Mouse (Mus musculus) olfactory bulb, adult 2 months (tissue): ENCODE measurements at regions not wholly inside any gene's neighbourhood (a gene's known extent, or its start where the extent isn't known, plus 50 kb on each side); places are given as distances from the start of the nearest gene placed in this dataset.

ENCODE experiments used
- H3K27ac ChIP-seq: fragments of 200-500 bp; 2 replicates; pipeline ENCODE4 v1.5.1; 2012; ENCODE audit warnings: low read depth, low read length; ENCODE audit not compliant: insufficient read depth
- H3K4me1 ChIP-seq: fragments of 200-500 bp; 2 replicates; pipeline ENCODE4 v1.6.1; 2012; ENCODE audit warnings: low read length; ENCODE audit not compliant: control insufficient read depth, insufficient read depth
- H3K4me3 ChIP-seq: fragments of 200-500 bp; 2 replicates; pipeline ENCODE4 v1.5.1; 2012; ENCODE audit warnings: mild to moderate bottlenecking, low read depth, low read length, moderate library complexity; ENCODE audit not compliant: insufficient read depth
- CTCF ChIP-seq: fragments of 200-500 bp; IDR thresholded peaks from 2 replicates; pipeline ENCODE4 v1.5.1; 2012; ENCODE audit warnings: low read depth, mild to moderate bottlenecking, low read length, moderate library complexity; ENCODE audit not compliant: insufficient read depth
- POLR2A ChIP-seq: fragments of 200-500 bp; IDR thresholded peaks from 2 replicates; pipeline ENCODE4 v1.6.1; 2012; ENCODE audit warnings: mild to moderate bottlenecking, low read depth, low read length, moderate library complexity; ENCODE audit not compliant: insufficient read depth
- WGBS: fragments of 180-500 bp; shearing (Covaris S2); methylation state at CpG from one replicate; pipeline ENCODE4 v1.1.7; 2018; 5-methylcytosine and 5-hydroxymethylcytosine counted together

- no peak for TF ChIP-seq POLR2A
- no peak for TF ChIP-seq CTCF
- Histone ChIP-seq H3K27ac (no peak overlapping the region), H3K4me3 (no peak overlapping the region), H3K4me1 (no peaks in the 10 kb centered on the region; the same call in 1 of the 2 replicates)
- 44% methylated on average over 15 of the region's 15 CpGs for WGBS
These were observed 147.2 kb upstream of the Hhip start for GRCm38 (mm10) chr8:80204678-80205654.

- WGBS = 64% methylated on average over 4 of the region's 4 CpGs
- TF ChIP-seq CTCF = no peak
- no peak for TF ChIP-seq POLR2A
- H3K27ac ChIP-seq = no peak overlapping the region
These were observed 146.2 kb upstream of the Hhip start for GRCm38 (mm10) chr8:80203769-80204677.

GRCm38 (mm10) chr8:80197680-80198079, 139.9 kb upstream of the Hhip start:
- H3K4me1 ChIP-seq = no peaks in the 10 kb centered on the region
- no peak overlapping the region for H3K27ac ChIP-seq
- no peak overlapping the region for H3K4me3 ChIP-seq
- TF ChIP-seq POLR2A (no peak), CTCF (no peak)
- WGBS = 91% methylated on average over 4 of the region's 4 CpGs

More at GRCm38 (mm10) chr8:80203769-80204677, 146.2 kb upstream of the Hhip start:
- Histone ChIP-seq H3K4me1 (no peaks in the 10 kb centered on the region; the same call in 1 of the 2 replicates), H3K4me3 (no peak overlapping the region)

- TF ChIP-seq CTCF = no peak
- no peak for TF ChIP-seq POLR2A
- H3K4me1 ChIP-seq = no peaks in the 10 kb centered on the region; the same call in 1 of the 2 replicates
- H3K27ac ChIP-seq = no peak overlapping the region
- no peak overlapping the region for H3K4me3 ChIP-seq
- WGBS = 58% methylated on average over 4 of the region's 4 CpGs
These were observed 132.7 kb upstream of the Hhip start for GRCm38 (mm10) chr8:80190510-80190908.

- Histone ChIP-seq H3K4me3 (no peak overlapping the region), H3K4me1 (no peaks in the 10 kb centered on the region; the same call in 1 of the 2 replicates), H3K27ac (no peak overlapping the region)
- 70% methylated on average over 10 of the region's 10 CpGs for WGBS
- no peak for TF ChIP-seq POLR2A
- no peak for TF ChIP-seq CTCF
These were observed 132.1 kb upstream of the Hhip start for GRCm38 (mm10) chr8:80189797-80190509.

- Histone ChIP-seq H3K4me3 (no peak overlapping the region), H3K27ac (no peak overlapping the region), H3K4me1 (no peaks in the 10 kb centered on the region)
- TF ChIP-seq CTCF (no peak), POLR2A (no peak)
- 57% methylated on average over 4 of the region's 4 CpGs for WGBS
These were observed 127.5 kb upstream of the Hhip start for GRCm38 (mm10) chr8:80185286-80185685.

GRCm38 (mm10) chr8:80168688-80169087, 110.9 kb upstream of the Hhip start:
- no peak for TF ChIP-seq POLR2A
- TF ChIP-seq CTCF = no peak
- 17% methylated on average over 9 of the region's 9 CpGs for WGBS
- no peaks in the 10 kb centered on the region for H3K4me1 ChIP-seq
- H3K4me3 ChIP-seq = no peak overlapping the region
- no peak overlapping the region for H3K27ac ChIP-seq

- Histone ChIP-seq H3K4me3 (no peak overlapping the region), H3K27ac (no peak overlapping the region), H3K4me1 (no peaks in the 10 kb centered on the region)
- TF ChIP-seq CTCF = no peak
- no peak for TF ChIP-seq POLR2A
- WGBS = 40% methylated on average over 9 of the region's 9 CpGs
These were observed 91.8 kb upstream of the Hhip start for GRCm38 (mm10) chr8:80149458-80150083.
